Mouse (Mus musculus): ENCODE data around the gene Ccdc34. TPM values are rescaled to one million over a fixed set of nuclear protein-coding genes. Genes with fewer than 3 reads are reported as not detected.

The Ccdc34 gene
- polyA plus RNA-seq, 1 experiment = 32.8 TPM

GRCm38 (mm10) chr2:109977322-109977721 lies 40.3 kb upstream of the Ccdc34 start:
- TF ChIP-seq CTCF (IDR thresholded peaks at IDR 0.05; ENCODE audit: control insufficient read depth, insufficient read depth, low read length) (no peak), POLR2A (IDR thresholded peaks at IDR 0.05; ENCODE audit: borderline replicate concordance, control insufficient read depth, low read depth, low read length) (no peak)
- H3K4me1 ChIP-seq (ENCODE audit: control insufficient read depth, insufficient read depth, low read length) = no peaks in the 10 kb centered on the region
- 81% methylated on average over 6 of the region's 6 CpGs for WGBS
- no peak overlapping the region for H3K27ac ChIP-seq (ENCODE audit: control insufficient read depth, insufficient read depth, low read depth, low read length, poor library complexity)
- H3K4me3 ChIP-seq (replicated peaks; ENCODE audit: control insufficient read depth, low read depth, low read length) = no peak overlapping the region

GRCm38 (mm10) chr2:109979209-109979608 lies 38.4 kb upstream of the Ccdc34 start:
- TF ChIP-seq POLR2A (IDR thresholded peaks at IDR 0.05; ENCODE audit: borderline replicate concordance, control insufficient read depth, low read depth, low read length) = no peak
- Histone ChIP-seq H3K4me3 (replicated peaks; ENCODE audit: control insufficient read depth, low read depth, low read length) (no peak overlapping the region), H3K27ac (ENCODE audit: control insufficient read depth, insufficient read depth, low read depth, low read length, poor library complexity) (no peak overlapping the region), H3K4me1 (ENCODE audit: control insufficient read depth, insufficient read depth, low read length) (no peaks in the 10 kb centered on the region)

GRCm38 (mm10) chr2:109983435-109983834 lies 34.2 kb upstream of the Ccdc34 start:
- no peaks in the 10 kb centered on the region for H3K4me1 ChIP-seq (ENCODE audit: control insufficient read depth, insufficient read depth, low read length)
- 85% methylated on average over 6 of the region's 6 CpGs for WGBS
- no peak overlapping the region for H3K27ac ChIP-seq (ENCODE audit: control insufficient read depth, insufficient read depth, low read depth, low read length, poor library complexity)
- no peak overlapping the region for H3K4me3 ChIP-seq (replicated peaks; ENCODE audit: control insufficient read depth, low read depth, low read length)
- TF ChIP-seq CTCF (IDR thresholded peaks at IDR 0.05; ENCODE audit: control insufficient read depth, insufficient read depth, low read length) (no peak), POLR2A (IDR thresholded peaks at IDR 0.05; ENCODE audit: borderline replicate concordance, control insufficient read depth, low read depth, low read length) (no peak)

- H3K27ac ChIP-seq (ENCODE audit: control insufficient read depth, insufficient read depth, low read depth, low read length, poor library complexity) = no peak overlapping the region
- no peak overlapping the region for H3K4me3 ChIP-seq (replicated peaks; ENCODE audit: control insufficient read depth, low read depth, low read length)
- 55% methylated on average over 1 of the region's 1 CpGs for WGBS
- H3K4me1 ChIP-seq (ENCODE audit: control insufficient read depth, insufficient read depth, low read length) = no peaks in the 10 kb centered on the region
- TF ChIP-seq POLR2A (IDR thresholded peaks at IDR 0.05; ENCODE audit: borderline replicate concordance, control insufficient read depth, low read depth, low read length) (no peak), CTCF (IDR thresholded peaks at IDR 0.05; ENCODE audit: control insufficient read depth, insufficient read depth, low read length) (no peak)
Observed at GRCm38 (mm10) chr2:109984930-109985329, 32.7 kb upstream of the Ccdc34 start.

GRCm38 (mm10) chr2:109985560-109985959 lies 32.1 kb upstream of the Ccdc34 start:
- no peak for TF ChIP-seq POLR2A (IDR thresholded peaks at IDR 0.05; ENCODE audit: borderline replicate concordance, control insufficient read depth, low read depth, low read length)
- no peak for TF ChIP-seq CTCF (IDR thresholded peaks at IDR 0.05; ENCODE audit: control insufficient read depth, insufficient read depth, low read length)
- Histone ChIP-seq H3K4me3 (replicated peaks; ENCODE audit: control insufficient read depth, low read depth, low read length) (no peak overlapping the region), H3K4me1 (ENCODE audit: control insufficient read depth, insufficient read depth, low read length) (no peaks in the 10 kb centered on the region), H3K27ac (ENCODE audit: control insufficient read depth, insufficient read depth, low read depth, low read length, poor library complexity) (no peak overlapping the region)
- 70% methylated on average over 9 of the region's 9 CpGs for WGBS

GRCm38 (mm10) chr2:109986036-109986785 lies 31.4 kb upstream of the Ccdc34 start:
- no peak overlapping the region for H3K27ac ChIP-seq (ENCODE audit: control insufficient read depth, insufficient read depth, low read depth, low read length, poor library complexity)
- no peaks in the 10 kb centered on the region for H3K4me1 ChIP-seq (ENCODE audit: control insufficient read depth, insufficient read depth, low read length)
- TF ChIP-seq CTCF (IDR thresholded peaks at IDR 0.05; ENCODE audit: control insufficient read depth, insufficient read depth, low read length) (no peak), POLR2A (IDR thresholded peaks at IDR 0.05; ENCODE audit: borderline replicate concordance, control insufficient read depth, low read depth, low read length) (no peak)
- 83% methylated on average over 11 of the region's 11 CpGs for WGBS
- H3K4me3 ChIP-seq (replicated peaks; ENCODE audit: control insufficient read depth, low read depth, low read length) = no peak overlapping the region

GRCm38 (mm10) chr2:109987946-109988345 lies 29.7 kb upstream of the Ccdc34 start:
- Histone ChIP-seq H3K27ac (ENCODE audit: control insufficient read depth, insufficient read depth, low read depth, low read length, poor library complexity) (no peak overlapping the region), H3K4me3 (replicated peaks; ENCODE audit: control insufficient read depth, low read depth, low read length) (no peak overlapping the region), H3K4me1 (ENCODE audit: control insufficient read depth, insufficient read depth, low read length) (no peaks in the 10 kb centered on the region)
- WGBS = 86% methylated on average over 5 of the region's 5 CpGs
- TF ChIP-seq CTCF (IDR thresholded peaks at IDR 0.05; ENCODE audit: control insufficient read depth, insufficient read depth, low read length) (no peak), POLR2A (IDR thresholded peaks at IDR 0.05; ENCODE audit: borderline replicate concordance, control insufficient read depth, low read depth, low read length) (no peak)

GRCm38 (mm10) chr2:109989196-109989595 lies 28.4 kb upstream of the Ccdc34 start:
- Histone ChIP-seq H3K4me1 (ENCODE audit: control insufficient read depth, insufficient read depth, low read length) (no peaks in the 10 kb centered on the region), H3K4me3 (replicated peaks; ENCODE audit: control insufficient read depth, low read depth, low read length) (no peak overlapping the region), H3K27ac (ENCODE audit: control insufficient read depth, insufficient read depth, low read depth, low read length, poor library complexity) (no peak overlapping the region)
- 80% methylated on average over 3 of the region's 3 CpGs for WGBS
- TF ChIP-seq POLR2A (IDR thresholded peaks at IDR 0.05; ENCODE audit: borderline replicate concordance, control insufficient read depth, low read depth, low read length) = no peak
- TF ChIP-seq CTCF (IDR thresholded peaks at IDR 0.05; ENCODE audit: control insufficient read depth, insufficient read depth, low read length) = no peak

Measured in bone marrow, adult 2 months (tissue).